In the genomic region with DNA sequence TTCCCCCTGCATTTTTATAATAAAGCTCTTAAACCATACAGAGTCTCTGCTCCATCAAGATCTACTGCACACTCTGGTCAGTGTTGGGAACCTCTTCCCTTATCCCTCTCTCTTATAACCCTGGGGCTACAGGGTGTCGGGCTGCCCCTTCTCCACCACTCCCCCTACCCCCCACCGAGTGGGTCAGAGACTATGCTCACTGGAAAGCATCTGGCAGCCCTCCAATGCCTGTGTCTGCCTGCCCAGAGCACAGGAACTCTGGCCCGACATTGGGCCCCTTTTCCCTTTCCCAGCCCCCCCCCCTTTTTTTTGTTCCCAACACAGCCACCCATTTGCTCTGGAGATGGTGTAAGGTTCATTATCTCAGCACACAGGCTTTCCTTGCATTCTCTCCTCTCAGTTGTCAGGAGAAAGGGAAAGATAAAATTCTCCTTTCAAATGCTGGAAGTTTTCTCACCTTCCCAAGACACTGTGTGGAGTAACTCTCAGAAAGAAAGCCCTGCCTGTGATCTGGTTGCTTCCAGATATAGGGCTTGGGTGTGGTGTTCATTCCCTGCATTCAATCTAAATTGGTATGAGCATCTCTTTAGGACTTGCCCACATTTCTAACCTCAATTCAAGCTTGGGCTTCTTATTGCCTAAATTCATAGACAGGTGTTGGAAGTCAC, we compare ENCODE assay signal across 18 mouse cellular contexts.
DNase-seq lines count a peak whose midpoint lies in the region; ATAC-seq and TF ChIP-seq lines count a peak whose summit lies in the region.
"Had no signal": no experiment of that assay in that cellular context is flagged by ENCODE, and none has a peak within 500 bp of the region (broad histone marks: within the 10 kb centered on the region; RNA-seq: fewer than 3 reads in every experiment).

No protein-coding gene starts in this region.

- H3K9ac ChIP-seq in hindbrain, embryonic 11.5 days (ENCODE audit: low read depth, low read length) = no peak overlapping the region
- no peak overlapping the region for H3K9ac ChIP-seq in hindbrain, embryonic 13.5 days
- no peak overlapping the region for H3K9ac ChIP-seq in midbrain, embryonic 15.5 days
- no peak overlapping the region for H3K9ac ChIP-seq in midbrain, embryonic 16.5 days (ENCODE audit: low read depth, low read length)
- H3K9ac ChIP-seq: heart, embryonic 15.5 days; liver, embryonic 14.5 days; neural tube, embryonic 13.5 days had no signal

- no peak for TF ChIP-seq CTCF in brain, embryonic 14.5 days (IDR thresholded peaks at IDR 0.05; ENCODE audit: borderline replicate concordance, extremely low read depth, insufficient read depth, insufficient read length)

- no peaks in the 10 kb centered on the region for H3K36me3 ChIP-seq in hindbrain, embryonic 11.5 days (ENCODE audit: control insufficient read depth, insufficient read depth, low read length)
- H3K36me3 ChIP-seq in hindbrain, embryonic 13.5 days = no peaks in the 10 kb centered on the region
- H3K36me3 ChIP-seq in midbrain, embryonic 15.5 days (replicated peaks) = no peaks in the 10 kb centered on the region
- no peaks in the 10 kb centered on the region for H3K36me3 ChIP-seq in midbrain, embryonic 16.5 days (ENCODE audit: control insufficient read depth, insufficient read depth, low read length)
- H3K36me3 ChIP-seq: heart, embryonic 15.5 days; neural tube, embryonic 13.5 days had no signal

- no peak overlapping the region for H3K27ac ChIP-seq in hindbrain, embryonic 11.5 days (ENCODE audit: low read depth, low read length)
- no peak overlapping the region for H3K27ac ChIP-seq in hindbrain, embryonic 13.5 days
- no peak overlapping the region for H3K27ac ChIP-seq in midbrain, embryonic 15.5 days
- H3K27ac ChIP-seq in midbrain, embryonic 16.5 days (ENCODE audit: low read length) = no peak overlapping the region
- H3K27ac ChIP-seq: heart, embryonic 15.5 days; liver, embryonic 14.5 days; neural tube, embryonic 13.5 days had no signal

- H3K4me1 ChIP-seq in hindbrain, embryonic 11.5 days (replicated peaks; ENCODE audit: control insufficient read depth, insufficient read depth, low read length) = no peaks in the 10 kb centered on the region
- H3K4me1 ChIP-seq in hindbrain, embryonic 13.5 days (replicated peaks) = no peaks in the 10 kb centered on the region
- H3K4me1 ChIP-seq in midbrain, embryonic 15.5 days = no peaks in the 10 kb centered on the region
- H3K4me1 ChIP-seq in midbrain, embryonic 16.5 days (ENCODE audit: control insufficient read depth, insufficient read depth, low read length) = no peaks in the 10 kb centered on the region
- H3K4me1 ChIP-seq: neural tube, embryonic 13.5 days had no signal

- no peaks in the 10 kb centered on the region for H3K27me3 ChIP-seq in hindbrain, embryonic 11.5 days (ENCODE audit: control insufficient read depth, insufficient read depth, low read length)
- no peaks in the 10 kb centered on the region for H3K27me3 ChIP-seq in hindbrain, embryonic 13.5 days
- no peaks in the 10 kb centered on the region for H3K27me3 ChIP-seq in midbrain, embryonic 15.5 days (replicated peaks)
- no peaks in the 10 kb centered on the region for H3K27me3 ChIP-seq in midbrain, embryonic 16.5 days (ENCODE audit: control insufficient read depth, insufficient read depth, low read depth, low read length)
- H3K27me3 ChIP-seq: heart, embryonic 15.5 days; neural tube, embryonic 13.5 days had no signal

- no peak overlapping the region for H3K4me3 ChIP-seq in hindbrain, embryonic 11.5 days (ENCODE audit: low read depth, low read length)
- H3K4me3 ChIP-seq in hindbrain, embryonic 13.5 days = no peak overlapping the region
- no peak overlapping the region for H3K4me3 ChIP-seq in midbrain, embryonic 15.5 days
- H3K4me3 ChIP-seq in midbrain, embryonic 16.5 days (ENCODE audit: low read depth, low read length) = no peak overlapping the region
- H3K4me3 ChIP-seq: erythroblast, embryonic 14.5 days; heart, embryonic 15.5 days; neural tube, embryonic 13.5 days had no signal

- peak; percentile 45; the same call in 1 of the 2 replicates for ATAC-seq in hindbrain, embryonic 11.5 days (ENCODE audit: low FRiP score)
- no peak for ATAC-seq in hindbrain, embryonic 13.5 days (ENCODE audit: low FRiP score)
- ATAC-seq in midbrain, embryonic 15.5 days (replicated peaks) = 0 out of 2 replicates have a peak, but pooled peaks have one; percentile 42
- ATAC-seq in midbrain, embryonic 16.5 days = no peak

- no peak for TF ChIP-seq POLR2A in brain, embryonic 14.5 days (IDR thresholded peaks at IDR 0.05; ENCODE audit: borderline replicate concordance, extremely low read depth, insufficient read depth, insufficient read length, poor library complexity, severe bottlenecking)

- H3K9me3 ChIP-seq in hindbrain, embryonic 11.5 days (ENCODE audit: control insufficient read depth, low read length) = no peaks in the 10 kb centered on the region
- no peaks in the 10 kb centered on the region for H3K9me3 ChIP-seq in hindbrain, embryonic 13.5 days
- H3K9me3 ChIP-seq in midbrain, embryonic 15.5 days = no peaks in the 10 kb centered on the region
- H3K9me3 ChIP-seq in midbrain, embryonic 16.5 days (replicated peaks; ENCODE audit: control insufficient read depth, low read length, poor library complexity, severe bottlenecking) = no peaks in the 10 kb centered on the region
- H3K9me3 ChIP-seq: heart, embryonic 15.5 days; neural tube, embryonic 13.5 days had no signal

- H3K4me2 ChIP-seq in hindbrain, embryonic 11.5 days (replicated peaks; ENCODE audit: low read depth, low read length) = no peak overlapping the region
- no peak overlapping the region for H3K4me2 ChIP-seq in hindbrain, embryonic 13.5 days
- no peak overlapping the region for H3K4me2 ChIP-seq in midbrain, embryonic 15.5 days
- H3K4me2 ChIP-seq in midbrain, embryonic 16.5 days (ENCODE audit: low read length) = no peak overlapping the region
- H3K4me2 ChIP-seq: heart, embryonic 15.5 days; neural tube, embryonic 13.5 days had no signal

- peak; percentile 3 for DNase-seq in embryo, embryonic 11 days
- DNase-seq in embryo, embryonic 10.5 days (ENCODE audit: low spot score) = no peak
- no peak for DNase-seq in hindbrain, embryonic 11.5 days (ENCODE audit: low spot score)
- DNase-seq in brain, embryonic 14.5 days (ENCODE audit: low read depth) = peak; percentile 6
- DNase-seq in testis, postnatal 10 days (ENCODE audit: low spot score) = no peak
- DNase-seq: adrenal gland, postnatal 10 days; cerebellum, adult 9-11 months; kidney, adult 2 months; kidney, postnatal 4 days; lung, postnatal 10 days; thymus, postnatal 36 days had no signal

- 22% methylated on average over 3 of the region's 3 CpGs for WGBS in hindbrain, embryonic 11.5 days
- 32% methylated on average over 3 of the region's 3 CpGs for WGBS in hindbrain, embryonic 13.5 days
- WGBS in midbrain, embryonic 15.5 days = 26% methylated on average over 3 of the region's 3 CpGs
- WGBS in midbrain, embryonic 16.5 days = 42% methylated on average over 3 of the region's 3 CpGs

Comparison
In these comparisons a context has a peak if more than half of its experiments do, and no peak if none do; other contexts are left out.
1. DNase-seq: peak in embryo, embryonic 11 days (single experiment) and brain, embryonic 14.5 days (single experiment); none in embryo, embryonic 10.5 days (single experiment), hindbrain, embryonic 11.5 days (single experiment) and testis, postnatal 10 days (single experiment).
2. ATAC-seq: peak in hindbrain, embryonic 11.5 days (single experiment) and midbrain, embryonic 15.5 days (single experiment); none in hindbrain, embryonic 13.5 days (single experiment) and midbrain, embryonic 16.5 days (single experiment).